Mouse (Mus musculus): Measurements from ENCODE around the gene Cmtm2a.
A peak's percentile ranks its signal among the peaks of the same experiment; 100 is the strongest.
"Not testable (repeated sequence)": the region's sequence is repeated elsewhere in the genome, so short reads cannot be mapped to it uniquely, and the experiment has no call there.

The Cmtm2a gene

DNA sequence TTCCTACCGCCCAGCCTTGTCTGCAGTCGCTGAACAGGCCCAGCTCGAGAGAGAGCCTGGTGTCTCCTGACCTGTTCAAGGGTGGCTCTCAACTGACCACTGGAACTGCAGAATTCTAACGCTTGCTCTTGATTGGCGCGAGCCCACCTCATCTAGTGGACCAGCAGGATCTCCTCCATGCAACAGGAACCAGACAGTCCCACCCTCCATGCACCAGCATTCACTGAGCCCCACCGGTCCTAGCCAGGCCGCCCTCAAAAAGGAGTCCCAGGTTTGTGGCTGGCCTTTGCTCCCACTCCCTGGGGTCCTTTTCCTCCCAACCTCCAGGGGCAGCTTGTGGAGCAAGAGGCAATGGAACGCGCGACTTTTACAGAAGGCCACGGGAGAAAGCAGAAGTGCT, at the start of gene Cmtm2a:
TSS of gene Cmtm2a (minus strand) at position 101 of the 400 bp plus-strand sequence.
- not testable (repeated sequence) for DNase-seq

DNA sequence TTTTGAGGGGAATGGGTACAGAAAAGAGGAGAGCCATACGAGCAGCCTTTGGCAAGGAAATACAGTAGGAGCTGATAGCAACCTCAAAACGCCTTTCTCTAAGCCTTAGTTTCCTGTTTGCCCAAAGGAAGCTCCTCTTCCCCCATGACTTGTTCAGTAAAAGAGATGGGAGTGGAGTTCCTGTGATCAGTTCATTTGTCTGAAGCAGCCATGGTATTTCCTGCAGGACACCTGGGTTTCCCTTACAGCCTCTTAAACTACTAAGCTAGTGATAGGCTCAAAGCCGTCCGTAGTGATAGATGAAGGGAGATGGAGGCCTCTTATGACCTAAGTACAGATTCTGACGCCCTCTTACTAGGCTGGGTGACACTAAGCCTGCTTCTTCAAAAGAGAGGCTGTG, 49.4 kb upstream of the Cmtm2a start:
- DNase-seq = no peak

DNA sequence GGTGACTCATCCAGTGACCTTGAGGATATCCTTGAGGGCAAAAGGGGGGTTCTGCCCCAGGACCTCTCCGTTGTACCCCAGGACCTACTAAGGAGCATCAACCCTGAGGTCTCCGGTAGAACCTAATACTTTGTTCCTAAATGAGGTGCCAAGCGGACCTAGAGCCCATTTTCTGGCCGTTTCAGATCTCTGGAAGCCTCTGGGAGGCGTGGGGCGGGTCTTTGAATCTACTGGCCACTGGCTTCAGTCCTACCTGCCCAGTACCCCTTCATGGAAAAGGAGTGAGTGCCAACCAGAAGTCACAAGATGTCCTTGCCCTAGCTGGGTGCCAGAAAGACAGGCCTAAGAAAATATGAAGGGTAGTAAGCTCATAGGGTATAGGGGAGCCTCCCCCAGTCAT, 48.7 kb upstream of the Cmtm2a start:
- no peak for DNase-seq

GRCm38 (mm10) chr8:104341106-104341561, 48.2 kb upstream of the Cmtm2a start:
- DNase-seq = no peak

GRCm38 (mm10) chr8:104340233-104341105, 47.5 kb upstream of the Cmtm2a start:
- DNase-seq = peak; percentile 56

GRCm38 (mm10) chr8:104339983-104340232, 46.9 kb upstream of the Cmtm2a start:
- DNase-seq = no peak

GRCm38 (mm10) chr8:104339229-104339982, 46.4 kb upstream of the Cmtm2a start, which contains the start of gene Cmtm3:
Gene Cmtm3, plus strand, starts transcription at chr8:104339410.
- DNase-seq = no peak

- DNase-seq = no peak
Measured at GRCm38 (mm10) chr8:104337890-104338289, 44.9 kb upstream of the Cmtm2a start.

- DNase-seq = no peak
Measured at GRCm38 (mm10) chr8:104336806-104337205, 43.8 kb upstream of the Cmtm2a start.

DNA sequence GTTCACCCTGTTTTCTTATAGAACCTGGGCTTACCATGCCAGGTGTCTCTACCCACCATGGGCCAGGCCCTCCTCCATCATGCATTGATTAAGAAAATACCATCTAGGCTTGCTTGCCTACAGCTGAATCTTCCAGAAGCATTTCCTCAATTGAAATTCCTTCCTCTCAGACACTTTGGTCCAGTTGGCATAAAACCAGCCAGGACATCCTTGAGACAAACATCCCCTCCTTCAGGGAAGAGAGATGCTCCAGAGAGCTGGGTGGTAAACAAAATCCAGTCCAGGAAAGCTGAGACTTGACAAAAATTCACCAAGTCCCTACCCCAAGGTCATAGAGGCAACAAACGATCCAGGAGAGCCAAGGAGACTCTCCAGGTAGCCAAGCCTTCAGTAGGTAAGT, 41.2 kb upstream of the Cmtm2a start:
- DNase-seq = no peak

GRCm38 (mm10) chr8:104333786-104334185, 40.8 kb upstream of the Cmtm2a start:
- no peak for DNase-seq

- DNase-seq = no peak
Measured at GRCm38 (mm10) chr8:104332665-104333631, 40.0 kb upstream of the Cmtm2a start.

DNA sequence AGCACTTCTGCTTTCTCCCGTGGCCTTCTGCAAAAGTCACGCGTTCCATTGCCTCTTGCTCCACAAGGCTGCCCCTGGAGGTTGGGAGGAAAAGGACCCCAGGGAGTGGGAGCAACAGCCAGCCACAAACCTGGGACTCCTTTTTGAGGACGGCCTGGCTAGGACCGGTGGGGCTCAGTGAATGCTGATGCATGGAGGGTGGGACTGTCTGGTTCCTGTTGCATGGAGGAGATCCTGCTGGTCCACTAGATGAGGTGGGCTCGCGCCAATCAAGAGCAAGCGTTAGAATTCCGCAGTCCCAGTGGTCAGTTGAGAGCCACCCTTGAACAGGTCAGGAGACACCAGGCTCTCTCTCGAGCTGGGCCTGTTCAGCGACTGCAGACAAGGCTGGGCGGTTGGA, 28.9 kb upstream of the Cmtm2a start, which contains the start of gene Cmtm2b:
TSS of gene Cmtm2b (plus strand) at position 301 of the 400 bp plus-strand sequence.
- DNase-seq = not testable (repeated sequence)

GRCm38 (mm10) chr8:104321267-104321666, 28.3 kb upstream of the Cmtm2a start, which contains the start of gene Gm11020:
Gene Gm11020, plus strand, starts transcription at chr8:104321567.
- DNase-seq = not testable (repeated sequence)

DNA sequence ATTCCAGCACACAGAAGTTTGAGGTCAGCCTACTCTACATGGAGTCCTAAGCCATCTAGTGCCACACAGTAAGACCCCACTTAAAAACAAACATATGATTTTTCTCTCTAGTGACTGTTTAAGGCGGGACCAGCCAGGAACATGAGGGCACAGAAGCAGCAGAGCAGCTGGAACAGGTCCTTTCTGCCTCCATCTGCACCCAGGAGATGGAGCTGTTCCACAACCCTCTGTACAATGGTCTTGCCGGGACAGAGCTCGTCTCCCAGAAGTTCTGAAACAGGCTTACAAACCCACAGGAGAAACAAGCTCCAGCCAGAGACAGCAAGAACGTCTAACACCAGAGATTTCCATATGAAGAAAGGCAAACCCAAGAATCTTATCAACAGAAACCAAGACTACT, 20.3 kb upstream of the Cmtm2a start:
- DNase-seq = no peak

DNA sequence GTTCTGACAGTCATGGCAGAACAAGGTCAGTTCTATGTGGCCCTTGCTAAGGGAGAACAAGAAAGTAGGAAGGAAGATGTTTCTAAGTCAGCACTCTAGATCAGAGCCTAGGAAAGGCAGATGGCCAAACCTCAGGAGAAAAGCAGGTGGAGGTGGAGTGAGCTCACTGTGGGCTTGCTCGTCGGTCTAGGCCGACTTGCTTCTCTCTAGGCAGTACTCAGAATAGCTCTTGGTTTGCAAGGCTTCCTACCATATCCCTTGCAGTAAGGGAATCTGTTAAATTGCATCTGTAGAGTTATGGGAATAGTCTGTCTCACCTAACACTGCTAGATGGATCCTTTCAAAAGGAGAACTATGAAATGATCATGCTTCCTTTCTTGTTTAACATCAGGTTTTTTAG, 19.0 kb upstream of the Cmtm2a start:
- DNase-seq = not testable (repeated sequence)

- DNase-seq = peak; percentile 49
Measured at GRCm38 (mm10) chr8:104309441-104310155, 16.6 kb upstream of the Cmtm2a start, which contains the start of the genes Gm45711 and Cmtm1. Gene Gm45711, minus strand, starts transcription at chr8:104310081. Gene Cmtm1, minus strand, starts transcription at chr8:104310145.

DNA sequence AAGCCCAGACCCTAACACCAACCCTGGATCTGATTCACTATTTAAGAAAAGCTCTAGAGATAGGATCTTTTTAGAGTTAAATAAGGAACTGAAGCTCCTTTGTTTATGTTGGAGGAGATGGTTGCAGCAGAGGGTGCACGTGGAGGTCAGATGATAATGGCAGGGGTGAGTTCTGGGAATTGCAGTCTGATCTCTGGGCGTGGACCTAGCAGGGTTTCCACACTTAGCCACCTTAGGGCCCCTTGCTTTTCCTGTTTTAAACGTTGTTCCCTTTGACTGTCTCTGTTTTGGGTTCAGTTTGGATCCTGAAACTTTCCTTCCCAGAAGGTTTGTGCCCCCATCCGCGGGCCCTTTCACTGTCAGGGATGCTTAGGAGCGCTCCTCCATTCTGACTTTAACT, 15.4 kb upstream of the Cmtm2a start:
- not testable (repeated sequence) for DNase-seq

DNA sequence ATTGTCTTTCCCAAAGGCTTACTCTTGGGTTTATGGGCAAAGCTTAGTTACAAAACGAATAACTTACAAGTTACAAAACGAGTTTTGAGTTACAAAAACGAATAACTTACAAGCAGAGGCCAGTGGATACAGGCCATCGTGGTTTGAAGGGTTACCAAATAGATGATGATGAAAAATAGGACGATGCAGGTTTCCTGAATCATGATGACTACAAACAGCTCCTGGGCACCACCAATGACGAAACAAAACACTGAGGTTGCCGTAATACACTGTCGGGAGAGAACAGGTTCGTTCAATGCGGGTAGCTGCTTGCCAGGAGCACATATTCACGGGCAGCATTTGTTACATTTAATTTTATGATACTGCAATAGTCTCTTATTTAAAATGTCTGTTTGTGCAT, 12.0 kb upstream of the Cmtm2a start:
- DNase-seq = no peak

GRCm38 (mm10) chr8:104302536-104302935, 9.6 kb upstream of the Cmtm2a start:
- DNase-seq = not testable (repeated sequence)

DNA sequence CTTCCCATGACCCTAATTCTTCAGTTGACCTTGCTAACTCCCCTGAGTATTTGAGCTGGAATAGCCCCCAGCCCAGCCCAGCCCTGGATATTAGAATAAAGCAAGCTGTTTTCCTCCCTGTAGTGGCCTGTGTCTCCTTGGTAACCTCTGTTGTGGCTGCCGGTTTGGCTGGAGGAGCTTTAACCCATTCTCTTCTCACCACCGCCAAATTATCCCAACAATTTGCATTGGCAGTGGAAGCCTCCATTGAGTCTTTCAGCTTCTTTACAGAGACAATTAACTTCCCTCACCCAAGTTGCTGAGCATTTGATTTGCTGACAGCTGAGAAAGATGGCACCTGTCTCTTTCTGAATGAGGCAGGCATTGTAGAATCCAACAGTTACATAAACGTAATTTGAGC, 8.6 kb upstream of the Cmtm2a start:
- DNase-seq = not testable (repeated sequence)

DNA sequence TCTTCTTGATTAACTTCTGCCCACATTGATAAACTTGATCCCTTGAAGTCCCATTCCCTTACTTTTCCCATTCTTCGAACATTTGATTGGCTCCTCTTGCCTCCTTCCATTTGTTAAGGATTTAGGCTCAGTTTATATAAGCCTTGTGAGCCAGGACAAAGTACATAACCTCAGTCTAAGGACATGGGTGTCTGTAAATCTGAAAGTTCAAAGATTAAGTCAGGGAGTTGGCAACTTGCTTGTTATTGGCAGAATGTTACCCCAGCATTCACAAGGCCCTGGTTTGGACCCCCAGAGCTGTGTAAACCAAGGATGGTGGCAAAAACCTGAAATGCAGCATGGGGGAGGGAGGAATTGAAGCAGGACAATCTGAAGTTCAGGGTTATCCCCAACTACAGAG, 1.4 kb upstream of the Cmtm2a start:
- DNase-seq = no peak
